Mouse (Mus musculus): ENCODE data around the gene Tbxas1. TPM values are rescaled to one million over a fixed set of nuclear protein-coding genes. Genes with fewer than 3 reads are reported as not detected.

Tbxas1 gene
- polyA plus RNA-seq, 1 experiment from 2014 or later: 3.4 TPM

DNA sequence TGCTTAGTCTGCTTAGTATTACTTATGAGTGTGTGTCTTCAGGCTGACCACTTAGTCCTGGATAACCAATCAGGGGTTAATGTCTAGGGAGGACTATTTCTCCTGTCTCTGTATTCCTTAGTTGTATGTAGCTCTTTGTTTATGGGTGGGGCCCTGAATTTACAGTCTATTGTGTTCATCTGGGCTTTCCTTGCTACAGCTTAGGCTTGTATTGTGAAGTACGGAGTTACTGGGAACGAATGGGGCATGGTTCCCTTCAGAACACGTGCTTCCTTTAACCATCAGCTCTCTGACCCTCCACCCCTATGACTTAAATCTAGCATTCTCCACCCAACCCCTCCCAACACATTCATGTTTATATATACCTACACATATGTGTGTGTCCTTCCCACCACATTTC lies 75.6 kb downstream of the Tbxas1 start:
- peaks cover 21% of the 10 kb centered on the region for H3K4me1 ChIP-seq
- no peak overlapping the region for H3K4me3 ChIP-seq
- H3K4me2 ChIP-seq: no peak overlapping the region
- WGBS: 47% methylated on average over 3 of the region's 3 CpGs
- peak overlapping the region; percentile 37; the same call in 1 of the 2 replicates for H3K27ac ChIP-seq
- no peaks in the 10 kb centered on the region for H3K9me3 ChIP-seq
- no peaks in the 10 kb centered on the region for H3K27me3 ChIP-seq
- H3K36me3 ChIP-seq: no peaks in the 10 kb centered on the region
- ATAC-seq (ENCODE audit: borderline replicate concordance, extremely low read depth, low FRiP score, low TSS enrichment): peak; percentile 33; the same call in 1 of the 2 replicates
- no peak overlapping the region for H3K9ac ChIP-seq

DNA sequence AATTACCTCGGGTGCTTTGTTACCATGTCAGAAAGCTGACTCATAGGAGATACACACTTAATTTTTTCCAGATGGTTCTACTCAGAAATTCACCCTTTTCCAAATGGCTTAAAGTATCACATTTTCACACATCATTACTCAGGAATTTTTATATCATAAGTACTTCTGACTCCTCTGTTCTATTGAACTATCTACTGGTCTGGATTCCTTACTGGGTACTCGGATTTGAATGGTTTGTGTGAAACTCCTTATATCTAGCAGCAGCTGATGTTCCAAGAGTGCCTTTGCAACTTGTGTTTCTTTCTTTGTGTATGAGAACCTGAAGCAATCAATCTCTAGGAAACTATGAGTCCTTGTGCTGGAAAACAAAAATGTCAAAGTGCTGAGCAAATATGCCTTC lies 81.4 kb downstream of the Tbxas1 start:
- no peak for ATAC-seq (ENCODE audit: borderline replicate concordance, extremely low read depth, low FRiP score, low TSS enrichment)
- Histone ChIP-seq H3K4me3 (no peak overlapping the region), H3K9me3 (no peaks in the 10 kb centered on the region), H3K36me3 (no peaks in the 10 kb centered on the region), H3K4me1 (no peaks in the 10 kb centered on the region), H3K27ac (no peak overlapping the region), H3K9ac (no peak overlapping the region), H3K4me2 (no peak overlapping the region), H3K27me3 (no peaks in the 10 kb centered on the region)
- 45% methylated on average over 2 of the region's 2 CpGs for WGBS

- no peaks in the 10 kb centered on the region for H3K27me3 ChIP-seq
- no peak for ATAC-seq (ENCODE audit: borderline replicate concordance, extremely low read depth, low FRiP score, low TSS enrichment)
- H3K9ac ChIP-seq: no peak overlapping the region
- H3K4me3 ChIP-seq: no peak overlapping the region
- no peaks in the 10 kb centered on the region for H3K9me3 ChIP-seq
- 73% methylated on average over 5 of the region's 5 CpGs for WGBS
- H3K36me3 ChIP-seq: no peaks in the 10 kb centered on the region
- no peaks in the 10 kb centered on the region for H3K4me1 ChIP-seq
- H3K4me2 ChIP-seq: no peak overlapping the region
- H3K27ac ChIP-seq: no peak overlapping the region
Measured at GRCm38 (mm10) chr6:38957246-38957645, 82.0 kb downstream of the Tbxas1 start.

DNA sequence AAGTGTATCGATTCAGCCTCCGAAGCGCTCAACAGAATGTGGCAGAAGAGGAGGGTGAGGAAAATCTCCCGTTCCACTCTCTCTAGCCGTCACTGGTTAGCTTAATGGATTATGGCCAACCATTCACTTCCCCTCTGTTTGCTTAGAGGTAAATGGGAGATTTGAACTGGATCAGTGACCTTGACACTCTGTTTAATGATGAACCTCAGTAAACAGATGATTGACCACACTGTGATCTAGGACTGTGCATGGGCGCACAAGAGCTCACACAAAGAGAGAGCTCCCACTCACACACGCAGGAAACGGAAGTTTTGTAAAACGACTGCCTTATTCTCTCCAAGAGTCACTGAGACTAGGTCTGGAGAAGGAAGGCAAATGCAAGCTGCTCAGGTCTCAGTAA lies 84.3 kb downstream of the Tbxas1 start:
- Histone ChIP-seq H3K27me3 (no peaks in the 10 kb centered on the region), H3K9me3 (no peaks in the 10 kb centered on the region), H3K4me2 (no peak overlapping the region), H3K4me3 (no peak overlapping the region), H3K27ac (no peak overlapping the region), H3K36me3 (no peaks in the 10 kb centered on the region), H3K9ac (no peak overlapping the region), H3K4me1 (no peaks in the 10 kb centered on the region)
- no peak for ATAC-seq (ENCODE audit: borderline replicate concordance, extremely low read depth, low FRiP score, low TSS enrichment)
- 80% methylated on average over 9 of the region's 9 CpGs for WGBS

GRCm38 (mm10) chr6:38960367-38960766 lies 85.2 kb downstream of the Tbxas1 start:
- Histone ChIP-seq H3K9me3 (no peaks in the 10 kb centered on the region), H3K4me3 (no peak overlapping the region), H3K27ac (no peak overlapping the region), H3K4me2 (no peak overlapping the region), H3K36me3 (no peaks in the 10 kb centered on the region), H3K9ac (no peak overlapping the region), H3K4me1 (no peaks in the 10 kb centered on the region), H3K27me3 (no peaks in the 10 kb centered on the region)
- 62% methylated on average over 3 of the region's 3 CpGs for WGBS
- ATAC-seq (ENCODE audit: borderline replicate concordance, extremely low read depth, low FRiP score, low TSS enrichment): no peak

DNA sequence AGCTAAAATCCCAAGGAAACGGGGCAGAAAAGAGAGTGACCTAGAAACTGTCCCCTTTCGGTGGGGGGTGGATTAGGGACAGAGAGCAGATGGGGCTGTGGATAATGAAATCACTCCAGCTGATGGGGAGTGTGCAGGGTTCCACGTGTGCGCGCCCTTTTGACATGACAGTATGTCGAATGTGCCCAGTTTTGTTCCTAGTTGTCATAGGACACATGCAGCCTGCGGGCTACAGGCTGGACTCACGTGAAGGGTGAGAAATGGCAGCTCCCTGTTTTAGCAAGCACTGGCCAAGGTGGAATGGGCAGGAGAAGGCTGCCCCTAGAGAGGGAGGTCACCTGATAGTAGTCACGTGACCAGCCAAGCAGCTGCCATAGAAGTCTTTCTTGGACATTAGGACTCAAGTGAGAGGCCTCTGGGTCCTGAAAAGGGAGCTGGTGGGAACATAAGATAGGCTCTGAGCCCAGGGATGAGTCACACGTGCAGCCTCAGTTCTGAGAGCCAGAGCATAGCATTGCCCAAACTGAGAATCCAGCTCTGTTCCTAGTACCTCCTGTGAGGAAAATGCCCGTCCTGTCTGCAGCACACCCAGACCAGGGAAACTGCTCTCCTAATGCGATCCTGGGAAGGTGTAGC lies 85.7 kb downstream of the Tbxas1 start:
- H3K27ac ChIP-seq: no peak overlapping the region
- no peaks in the 10 kb centered on the region for H3K9me3 ChIP-seq
- ATAC-seq (ENCODE audit: borderline replicate concordance, extremely low read depth, low FRiP score, low TSS enrichment): peak; percentile 39; the same call in 1 of the 2 replicates
- no peak overlapping the region for H3K9ac ChIP-seq
- WGBS: 53% methylated on average over 12 of the region's 12 CpGs
- no peaks in the 10 kb centered on the region for H3K4me1 ChIP-seq
- H3K36me3 ChIP-seq: no peaks in the 10 kb centered on the region
- no peak overlapping the region for H3K4me3 ChIP-seq
- H3K4me2 ChIP-seq: no peak overlapping the region
- no peaks in the 10 kb centered on the region for H3K27me3 ChIP-seq

GRCm38 (mm10) chr6:38961427-38962033 lies 86.3 kb downstream of the Tbxas1 start:
- Histone ChIP-seq H3K9ac (no peak overlapping the region), H3K4me3 (no peak overlapping the region), H3K36me3 (no peaks in the 10 kb centered on the region), H3K4me1 (no peaks in the 10 kb centered on the region), H3K4me2 (no peak overlapping the region), H3K27ac (no peak overlapping the region), H3K9me3 (no peaks in the 10 kb centered on the region), H3K27me3 (no peaks in the 10 kb centered on the region)
- no peak; the same call in 1 of the 2 replicates for ATAC-seq (ENCODE audit: borderline replicate concordance, extremely low read depth, low FRiP score, low TSS enrichment)
- WGBS: 41% methylated on average over 8 of the region's 8 CpGs

GRCm38 (mm10) chr6:38966839-38967238 lies 91.6 kb downstream of the Tbxas1 start:
- H3K9ac ChIP-seq: no peak overlapping the region
- WGBS: 89% methylated on average over 5 of the region's 5 CpGs
- no peak overlapping the region for H3K4me3 ChIP-seq
- H3K9me3 ChIP-seq: no peaks in the 10 kb centered on the region
- no peak overlapping the region for H3K27ac ChIP-seq
- no peak overlapping the region for H3K4me2 ChIP-seq
- no peaks in the 10 kb centered on the region for H3K27me3 ChIP-seq
- H3K4me1 ChIP-seq: no peaks in the 10 kb centered on the region
- H3K36me3 ChIP-seq: no peaks in the 10 kb centered on the region
- ATAC-seq (ENCODE audit: borderline replicate concordance, extremely low read depth, low FRiP score, low TSS enrichment): no peak

GRCm38 (mm10) chr6:38967288-38967687 lies 92.1 kb downstream of the Tbxas1 start:
- H3K36me3 ChIP-seq: no peaks in the 10 kb centered on the region
- no peaks in the 10 kb centered on the region for H3K4me1 ChIP-seq
- H3K27me3 ChIP-seq: no peaks in the 10 kb centered on the region
- no peaks in the 10 kb centered on the region for H3K9me3 ChIP-seq
- no peak overlapping the region for H3K4me2 ChIP-seq
- ATAC-seq (ENCODE audit: borderline replicate concordance, extremely low read depth, low FRiP score, low TSS enrichment): no peak
- H3K27ac ChIP-seq: no peak overlapping the region
- H3K4me3 ChIP-seq: no peak overlapping the region
- WGBS: 70% methylated on average over 6 of the region's 6 CpGs
- H3K9ac ChIP-seq: no peak overlapping the region

- Histone ChIP-seq H3K27me3 (no peaks in the 10 kb centered on the region), H3K4me3 (no peak overlapping the region), H3K9ac (no peak overlapping the region), H3K27ac (no peak overlapping the region), H3K4me1 (no peaks in the 10 kb centered on the region), H3K9me3 (no peaks in the 10 kb centered on the region), H3K4me2 (no peak overlapping the region), H3K36me3 (no peaks in the 10 kb centered on the region)
- WGBS: 75% methylated on average over 5 of the region's 5 CpGs
- no peak for ATAC-seq (ENCODE audit: borderline replicate concordance, extremely low read depth, low FRiP score, low TSS enrichment)
Measured at GRCm38 (mm10) chr6:38967988-38968387, 92.8 kb downstream of the Tbxas1 start.

GRCm38 (mm10) chr6:38969944-38970740 lies 94.9 kb downstream of the Tbxas1 start:
- H3K27me3 ChIP-seq: no peaks in the 10 kb centered on the region
- no peak overlapping the region for H3K9ac ChIP-seq
- H3K4me1 ChIP-seq: no peaks in the 10 kb centered on the region
- no peak overlapping the region for H3K27ac ChIP-seq
- H3K4me3 ChIP-seq: no peak overlapping the region
- ATAC-seq (ENCODE audit: borderline replicate concordance, extremely low read depth, low FRiP score, low TSS enrichment): no peak
- no peaks in the 10 kb centered on the region for H3K9me3 ChIP-seq
- H3K36me3 ChIP-seq: no peaks in the 10 kb centered on the region
- WGBS: 78% methylated on average over 6 of the region's 6 CpGs
- H3K4me2 ChIP-seq: no peak overlapping the region

GRCm38 (mm10) chr6:38970759-38971158 lies 95.6 kb downstream of the Tbxas1 start:
- Histone ChIP-seq H3K9me3 (no peaks in the 10 kb centered on the region), H3K4me3 (no peak overlapping the region), H3K27ac (no peak overlapping the region), H3K36me3 (no peaks in the 10 kb centered on the region), H3K9ac (no peak overlapping the region), H3K4me1 (no peaks in the 10 kb centered on the region), H3K4me2 (no peak overlapping the region), H3K27me3 (no peaks in the 10 kb centered on the region)
- ATAC-seq (ENCODE audit: borderline replicate concordance, extremely low read depth, low FRiP score, low TSS enrichment): no peak
- WGBS: 68% methylated on average over 6 of the region's 6 CpGs
